Mouse (Mus musculus) spleen, postnatal 10 days (tissue): ENCODE data around the gene Nid1.
"Not testable (repeated sequence)": the region's sequence is repeated elsewhere in the genome, so short reads cannot be mapped to it uniquely, and the experiment has no call there.

Experiments used
- DNase-seq, 2 experiments: peaks; one replicate each; pipeline ENCODE4 v3.0.0; 2021 to 2022; ENCODE audit warnings: low spot score in 2 of 2

Gene Nid1

DNA sequence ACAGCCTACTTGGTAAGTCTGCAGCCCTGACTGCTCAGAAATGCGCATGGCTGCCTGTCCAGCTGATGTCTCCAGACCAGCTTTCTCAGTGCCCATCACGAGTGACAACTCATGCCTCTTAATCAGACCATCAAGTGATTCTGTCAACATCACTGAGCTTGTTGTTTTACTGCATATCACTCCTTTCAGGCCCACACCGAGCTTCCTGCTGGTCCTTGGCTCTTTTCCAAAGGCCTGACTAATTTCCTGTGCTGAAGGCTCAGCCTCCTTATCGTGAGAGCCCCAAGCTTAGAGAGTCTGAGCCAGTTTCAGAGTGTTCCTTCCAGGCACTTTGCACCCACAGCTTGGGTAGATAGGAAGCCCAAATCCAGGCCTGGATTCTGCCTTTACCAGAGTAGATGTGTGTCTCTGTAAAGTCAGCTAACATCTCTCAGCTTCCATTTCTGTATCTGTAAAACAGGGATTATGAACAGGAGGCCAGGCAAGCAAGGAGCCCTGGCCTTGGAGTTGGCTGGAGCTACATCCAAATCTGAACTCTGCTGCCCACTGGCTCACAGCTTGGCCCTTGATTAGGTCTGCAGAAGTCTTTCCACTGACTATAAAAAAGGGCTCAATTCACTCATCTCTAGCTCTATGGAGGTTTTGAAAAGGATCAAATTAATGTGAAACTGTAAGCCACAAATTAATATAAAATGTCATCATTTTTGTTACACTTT lies 101.4 kb downstream of the Nid1 start:
- no peak for DNase-seq

GRCm38 (mm10) chr13:13543073-13543472 lies 105.7 kb downstream of the Nid1 start:
- DNase-seq = not testable (repeated sequence)

- DNase-seq = no peak
These were observed 109.4 kb downstream of the Nid1 start for GRCm38 (mm10) chr13:13546792-13547191.

DNA sequence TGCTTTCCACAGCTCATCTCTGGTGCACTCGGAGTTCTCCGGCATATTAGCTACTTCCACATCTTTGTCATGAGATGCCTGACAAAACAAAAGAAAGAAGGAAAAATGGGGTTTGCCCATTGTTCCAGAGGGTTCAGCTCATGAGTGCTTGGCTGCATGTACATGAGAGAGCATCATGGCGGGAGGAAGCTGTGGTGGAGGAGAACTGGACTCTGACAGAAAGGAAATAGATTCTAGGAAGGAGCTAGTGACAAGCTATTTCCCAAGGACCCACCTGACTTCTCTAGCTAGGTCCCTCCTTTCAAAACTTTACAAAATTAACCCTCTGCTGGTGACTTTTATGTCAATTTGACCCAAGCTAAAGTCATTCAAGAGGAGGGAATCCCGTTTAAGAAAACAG lies 110.5 kb downstream of the Nid1 start:
- DNase-seq = no peak

- DNase-seq = no peak
These were observed 111.3 kb downstream of the Nid1 start for GRCm38 (mm10) chr13:13548431-13549190.

GRCm38 (mm10) chr13:13549687-13550660 lies 112.6 kb downstream of the Nid1 start:
- DNase-seq = no peak

- no peak for DNase-seq
These were observed 114.7 kb downstream of the Nid1 start for GRCm38 (mm10) chr13:13552020-13552419.

- DNase-seq = no peak
These were observed 116.3 kb downstream of the Nid1 start for GRCm38 (mm10) chr13:13553660-13554059.

- no peak for DNase-seq
These were observed 117.8 kb downstream of the Nid1 start for GRCm38 (mm10) chr13:13555196-13555595.

DNA sequence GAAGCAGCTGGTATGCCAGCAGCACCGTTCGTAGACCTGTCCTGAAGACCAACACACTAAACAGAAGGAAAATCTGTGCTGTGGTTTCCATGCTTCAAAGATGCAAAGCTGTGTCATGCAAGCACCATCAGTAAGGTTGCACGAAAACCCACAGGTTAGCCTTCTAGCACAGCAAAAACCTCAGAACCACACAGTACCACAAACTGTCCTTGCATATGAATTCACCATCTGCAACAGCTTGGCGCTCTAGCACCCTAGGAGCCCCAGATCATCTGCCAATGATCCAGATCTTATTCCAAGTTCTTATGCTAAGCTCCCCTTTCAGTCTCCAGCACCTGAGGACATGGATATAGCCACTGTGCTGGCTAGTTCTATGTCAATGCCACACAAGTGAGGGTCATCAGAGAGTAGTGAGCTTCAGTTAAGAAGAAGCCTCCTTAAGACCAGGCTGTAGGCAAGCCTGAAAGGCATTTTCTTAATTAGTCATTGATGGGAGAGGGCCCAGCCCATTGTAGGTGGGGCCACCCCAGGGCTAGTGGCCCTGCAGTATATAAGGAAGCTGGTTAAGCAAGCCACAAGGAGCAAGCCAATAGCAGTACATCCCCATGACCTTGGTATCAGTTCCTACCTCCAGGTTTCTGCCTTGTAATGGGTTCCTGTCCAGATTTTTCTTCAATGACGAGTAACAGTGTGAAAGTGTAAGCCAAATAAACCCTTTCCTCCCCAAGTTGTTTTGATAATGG lies 119.8 kb downstream of the Nid1 start:
- DNase-seq = no peak

DNA sequence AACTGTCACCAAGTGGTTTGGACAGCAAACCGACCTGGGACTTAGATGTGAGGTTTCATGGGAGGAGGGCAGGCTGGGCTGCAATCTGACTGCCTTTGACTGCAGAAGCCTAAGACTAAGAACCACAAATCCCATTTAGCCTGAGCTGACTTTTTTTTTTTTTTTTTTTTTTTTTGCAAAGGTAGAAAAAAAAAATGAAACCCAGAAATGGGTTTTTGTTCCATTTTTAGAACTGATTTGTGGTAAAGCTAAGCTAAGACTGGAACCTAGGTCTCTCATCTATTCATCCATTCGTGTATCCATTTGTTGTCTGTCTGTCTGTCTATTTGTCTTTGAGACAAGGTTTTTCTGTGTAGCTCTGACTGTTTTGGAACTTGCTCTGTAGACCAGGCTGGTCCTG lies 120.9 kb downstream of the Nid1 start:
- no peak for DNase-seq

DNA sequence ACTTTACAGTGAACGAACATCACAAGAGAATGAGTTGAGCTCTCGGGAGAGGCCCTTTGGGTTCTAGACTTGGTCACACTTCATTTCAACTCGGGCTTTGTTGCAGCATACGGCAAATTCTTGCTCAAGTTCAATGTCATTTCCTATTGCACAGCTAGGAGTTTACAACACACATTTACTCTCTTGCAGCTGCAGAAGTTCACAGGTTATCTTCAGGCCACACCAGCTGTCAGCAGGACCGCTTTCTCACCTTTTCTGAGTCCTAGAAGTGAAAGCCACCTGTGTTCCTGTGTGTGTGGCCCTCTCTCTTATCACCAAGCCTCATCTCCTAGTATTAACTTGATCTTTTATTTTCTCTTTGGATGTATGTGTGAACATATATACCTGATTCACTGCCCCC lies 121.5 kb downstream of the Nid1 start:
- peak in 1 of 2 experiments; percentile 19 for DNase-seq
